Mouse (Mus musculus) ovary, adult 2 months (tissue): ENCODE data around the gene Cldn12. TPM values are rescaled to one million over a fixed set of nuclear protein-coding genes. Genes with fewer than 3 reads are reported as not detected.

Source experiments
- polyA plus RNA-seq: library from polyadenylated mRNA; depleted of rRNA; stranded (reverse); fragments of >200 nt; gene quantifications from 2 replicates; pipeline ENCODE4 v1.2.3, GENCODE M21; 2012; rRNA removed

The Cldn12 gene
- 19.4 and 20.8 TPM in 2 replicates for polyA plus RNA-seq

DNA sequence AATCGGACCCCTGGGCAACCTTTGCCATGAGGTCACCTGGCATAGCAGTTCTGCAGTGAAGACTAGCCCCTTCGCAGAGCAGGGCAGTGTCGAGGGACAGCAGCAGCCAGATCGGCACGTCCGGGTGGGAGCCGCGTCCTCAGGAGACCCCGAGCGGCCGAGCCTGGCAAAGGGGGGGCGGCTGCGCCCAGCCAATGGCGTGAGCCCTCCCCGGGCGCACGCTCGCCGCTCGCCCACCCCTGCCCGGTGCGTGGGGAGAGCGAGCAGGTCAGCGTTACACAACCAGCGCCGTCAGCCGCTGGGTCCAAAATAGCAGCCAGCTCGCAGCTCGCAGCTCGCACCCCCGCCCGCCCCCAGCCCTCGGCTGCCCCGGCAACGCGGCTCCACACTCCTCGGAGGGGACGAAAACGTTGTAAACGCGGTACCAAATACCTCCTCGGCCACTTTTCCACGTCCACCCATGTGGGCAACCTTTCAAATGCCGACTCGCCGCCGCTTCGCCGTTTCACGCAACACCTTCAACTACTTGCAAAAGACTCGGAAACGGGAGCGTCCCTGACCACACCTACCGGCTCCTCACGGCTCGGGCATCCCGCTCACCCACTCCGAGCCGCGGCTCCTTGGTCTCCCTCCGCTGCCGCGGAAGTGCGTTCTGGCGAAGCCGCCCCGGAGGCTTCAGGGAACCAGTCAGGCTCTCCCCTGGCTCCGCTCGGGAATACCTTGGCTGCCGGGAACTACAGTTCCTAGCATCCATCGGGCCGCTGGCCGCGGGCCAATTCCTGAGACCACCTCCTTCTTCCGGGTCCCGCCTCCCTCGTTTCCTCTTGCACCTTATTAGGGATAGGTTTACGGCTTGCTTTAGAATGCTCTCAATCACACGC lies at the start of gene Cldn12:
TSS of gene Cldn12 (minus strand) at position 763 of the 881 bp plus-strand sequence.

GRCm38 (mm10) chr5:5559079-5559740 lies 44.5 kb upstream of the Cldn12 start, which contains the start of gene Gtpbp10:
Gtpbp10 (minus strand) TSS chr5:5559538.

GRCm38 (mm10) chr5:5479043-5479442 lies 35.7 kb downstream of the Cldn12 start, which contains the start of gene 1700015F17Rik:
1700015F17Rik (minus strand) TSS chr5:5479143.

Other genes starting within 250 kb of the Cldn12 start
- 2.3 TPM in 2 replicates for gene Cdk14, start 94.6 kb downstream of the Cldn12 start, polyA plus RNA-seq
- gene 1700015F17Rik, start 35.8 kb downstream of the Cldn12 start, polyA plus RNA-seq, result not detected in 2 replicates
- 0.93 and 1.5 TPM in 2 replicates for gene Gtpbp10, start 44.6 kb upstream of the Cldn12 start, polyA plus RNA-seq
- 0.14 and 0.16 TPM in 2 replicates for gene Gm8773, start 58.8 kb upstream of the Cldn12 start, polyA plus RNA-seq
- gene Cfap69, start 149.3 kb upstream of the Cldn12 start, polyA plus RNA-seq, result 8.6 and 13.3 TPM in 2 replicates
- 5.2 and 8.9 TPM in 2 replicates for gene Steap2, start 179.6 kb upstream of the Cldn12 start, polyA plus RNA-seq
- gene Steap1, start 234.4 kb upstream of the Cldn12 start, polyA plus RNA-seq, result 1.1 and 1.9 TPM in 2 replicates